Mouse (Mus musculus): ENCODE data around the gene Tbc1d2b. TPM values are rescaled to one million over a fixed set of nuclear protein-coding genes. Genes with fewer than 3 reads are reported as not detected.

Gene Tbc1d2b
- polyA plus RNA-seq, 1 experiment from 2014 or later: 30.7 TPM

- H3K4me3 ChIP-seq (ENCODE audit: low read depth, low read length): no peak overlapping the region
- peak; percentile 36 for ATAC-seq (ENCODE audit: insufficient read depth)
- H3K9ac ChIP-seq: no peak overlapping the region
- H3K27me3 ChIP-seq (ENCODE audit: insufficient read depth, low read length): no peaks in the 10 kb centered on the region
- peak; percentile 84 for DNase-seq
- no peak overlapping the region for H3K4me2 ChIP-seq
- WGBS: 50% methylated on average over 10 of the region's 10 CpGs
- H3K36me3 ChIP-seq (ENCODE audit: insufficient read depth): peaks cover 61% of the 10 kb centered on the region
- no peak overlapping the region for H3K27ac ChIP-seq (ENCODE audit: low read depth)
- TF ChIP-seq CTCF (IDR thresholded peaks at IDR 0.05; ENCODE audit: low read depth): no peak
- H3K9me3 ChIP-seq (ENCODE audit: low read depth, low read length): no peaks in the 10 kb centered on the region
- H3K4me1 ChIP-seq (ENCODE audit: insufficient read depth): no peaks in the 10 kb centered on the region
Observed at GRCm38 (mm10) chr9:90198531-90199449, 71.8 kb downstream of the Tbc1d2b start.

GRCm38 (mm10) chr9:90197866-90198383 lies 72.7 kb downstream of the Tbc1d2b start:
- H3K9me3 ChIP-seq (ENCODE audit: low read depth, low read length): no peaks in the 10 kb centered on the region
- WGBS: 84% methylated on average over 7 of the region's 7 CpGs
- ATAC-seq (ENCODE audit: insufficient read depth): no peak

GRCm38 (mm10) chr9:90197116-90197665 lies 73.4 kb downstream of the Tbc1d2b start:
- Histone ChIP-seq H3K36me3 (ENCODE audit: insufficient read depth) (peaks cover 61% of the 10 kb centered on the region), H3K27ac (ENCODE audit: low read depth) (no peak overlapping the region), H3K4me1 (ENCODE audit: insufficient read depth) (no peaks in the 10 kb centered on the region), H3K9ac (no peak overlapping the region), H3K27me3 (ENCODE audit: insufficient read depth, low read length) (no peaks in the 10 kb centered on the region), H3K4me2 (no peak overlapping the region), H3K4me3 (ENCODE audit: low read depth, low read length) (no peak overlapping the region), H3K9me3 (ENCODE audit: low read depth, low read length) (no peaks in the 10 kb centered on the region)
- WGBS: 65% methylated on average over 7 of the region's 7 CpGs
- DNase-seq: peak; percentile 24
- ATAC-seq (ENCODE audit: insufficient read depth): no peak
- no peak for TF ChIP-seq CTCF (IDR thresholded peaks at IDR 0.05; ENCODE audit: low read depth)

More at GRCm38 (mm10) chr9:90197866-90198383, 72.7 kb downstream of the Tbc1d2b start:
- no peaks in the 10 kb centered on the region for H3K27me3 ChIP-seq (ENCODE audit: insufficient read depth, low read length)
- H3K36me3 ChIP-seq (ENCODE audit: insufficient read depth): peaks cover 59% of the 10 kb centered on the region
- H3K4me3 ChIP-seq (ENCODE audit: low read depth, low read length): no peak overlapping the region
- H3K9ac ChIP-seq: no peak overlapping the region
- no peak overlapping the region for H3K4me2 ChIP-seq
- H3K4me1 ChIP-seq (ENCODE audit: insufficient read depth): no peaks in the 10 kb centered on the region
- no peak for DNase-seq
- H3K27ac ChIP-seq (ENCODE audit: low read depth): no peak overlapping the region
- no peak for TF ChIP-seq CTCF (IDR thresholded peaks at IDR 0.05; ENCODE audit: low read depth)

- no peak overlapping the region for H3K4me3 ChIP-seq (ENCODE audit: low read depth, low read length)
- no peak overlapping the region for H3K27ac ChIP-seq (ENCODE audit: low read depth)
- H3K36me3 ChIP-seq (ENCODE audit: insufficient read depth): peaks cover 60% of the 10 kb centered on the region
- no peak overlapping the region for H3K4me2 ChIP-seq
- DNase-seq (no peak), ATAC-seq (ENCODE audit: insufficient read depth) (no peak)
- H3K27me3 ChIP-seq (ENCODE audit: insufficient read depth, low read length): no peaks in the 10 kb centered on the region
- no peaks in the 10 kb centered on the region for H3K9me3 ChIP-seq (ENCODE audit: low read depth, low read length)
- H3K9ac ChIP-seq: no peak overlapping the region
- H3K4me1 ChIP-seq (ENCODE audit: insufficient read depth): no peaks in the 10 kb centered on the region
- 73% methylated on average over 7 of the region's 7 CpGs for WGBS
- no peak for TF ChIP-seq CTCF (IDR thresholded peaks at IDR 0.05; ENCODE audit: low read depth)
Observed at GRCm38 (mm10) chr9:90196262-90196661, 74.3 kb downstream of the Tbc1d2b start.

GRCm38 (mm10) chr9:90195000-90195399 lies 75.6 kb downstream of the Tbc1d2b start:
- Histone ChIP-seq H3K27ac (ENCODE audit: low read depth) (no peak overlapping the region), H3K27me3 (ENCODE audit: insufficient read depth, low read length) (no peaks in the 10 kb centered on the region), H3K4me2 (no peak overlapping the region), H3K9ac (no peak overlapping the region), H3K9me3 (ENCODE audit: low read depth, low read length) (no peaks in the 10 kb centered on the region), H3K4me1 (ENCODE audit: insufficient read depth) (no peaks in the 10 kb centered on the region), H3K4me3 (ENCODE audit: low read depth, low read length) (no peak overlapping the region), H3K36me3 (ENCODE audit: insufficient read depth) (peaks cover 48% of the 10 kb centered on the region; the same call in 1 of the 2 replicates)
- WGBS: 68% methylated on average over 10 of the region's 10 CpGs
- ATAC-seq (ENCODE audit: insufficient read depth) (no peak), DNase-seq (no peak)
- peak; percentile 45; the same call in 1 of the 2 replicates for TF ChIP-seq CTCF (IDR thresholded peaks at IDR 0.05; ENCODE audit: low read depth)

GRCm38 (mm10) chr9:90189391-90189790 lies 81.2 kb downstream of the Tbc1d2b start:
- TF ChIP-seq CTCF (IDR thresholded peaks at IDR 0.05; ENCODE audit: low read depth): no peak
- Histone ChIP-seq H3K27me3 (ENCODE audit: insufficient read depth, low read length) (no peaks in the 10 kb centered on the region), H3K4me3 (ENCODE audit: low read depth, low read length) (no peak overlapping the region), H3K4me1 (ENCODE audit: insufficient read depth) (peaks cover 9% of the 10 kb centered on the region), H3K9ac (no peak overlapping the region), H3K4me2 (no peak overlapping the region), H3K9me3 (ENCODE audit: low read depth, low read length) (no peaks in the 10 kb centered on the region), H3K27ac (ENCODE audit: low read depth) (no peak overlapping the region), H3K36me3 (ENCODE audit: insufficient read depth) (peaks cover 57% of the 10 kb centered on the region)
- 77% methylated on average over 5 of the region's 5 CpGs for whole genome bisulfite sequencing
- ATAC-seq (ENCODE audit: insufficient read depth) (no peak), DNase-seq (no peak)

- H3K27ac ChIP-seq (ENCODE audit: low read depth): no peak overlapping the region
- H3K27me3 ChIP-seq (ENCODE audit: insufficient read depth, low read length): no peaks in the 10 kb centered on the region
- H3K4me1 ChIP-seq (ENCODE audit: insufficient read depth): peaks cover 14% of the 10 kb centered on the region
- no peak for ATAC-seq (ENCODE audit: insufficient read depth)
- no peak overlapping the region for H3K4me3 ChIP-seq (ENCODE audit: low read depth, low read length)
- no peak for TF ChIP-seq CTCF (IDR thresholded peaks at IDR 0.05; ENCODE audit: low read depth)
- H3K4me2 ChIP-seq: no peak overlapping the region
- no peaks in the 10 kb centered on the region for H3K9me3 ChIP-seq (ENCODE audit: low read depth, low read length)
- no peak for DNase-seq
- H3K9ac ChIP-seq: no peak overlapping the region
- WGBS: 87% methylated on average over 4 of the region's 4 CpGs
- H3K36me3 ChIP-seq (ENCODE audit: insufficient read depth): peaks cover 53% of the 10 kb centered on the region
Observed at GRCm38 (mm10) chr9:90188893-90189292, 81.7 kb downstream of the Tbc1d2b start.
